Mouse (Mus musculus) kidney, postnatal 0 days (tissue): ENCODE measurements around the gene Dennd1b. TPM values are rescaled to one million over a fixed set of nuclear protein-coding genes. Genes with fewer than 3 reads are reported as not detected.

ENCODE experiments used
- ATAC-seq: fragments of 200-750 bp; cut with Nextera tagmentation; replicated peaks from 2 replicates; pipeline ENCODE4 v1.8.0; 2017; ENCODE audit warnings: low read depth, moderate number of reproducible peaks, moderate TSS enrichment, moderate library complexity; ENCODE audit not compliant: low FRiP score
- DNase-seq: peaks from one replicate; pipeline ENCODE4 v3.0.0-alpha.2; 2016; ENCODE audit warnings: low spot score
- H3K27ac ChIP-seq: fragments of 300-500 bp; sonication (generic); 2 replicates; pipeline ENCODE4 v1.5.1; 2014; ENCODE audit warnings: mild to moderate bottlenecking
- H3K27me3 ChIP-seq: fragments of 300-500 bp; sonication (generic); 2 replicates; pipeline ENCODE4 v1.6.1; 2014; ENCODE audit warnings: low read length, mixed read lengths; ENCODE audit not compliant: insufficient read depth
- H3K36me3 ChIP-seq: fragments of 300-500 bp; sonication (generic); 2 replicates; pipeline ENCODE4 v1.6.1; 2014; ENCODE audit warnings: low read length, mixed read lengths; ENCODE audit not compliant: insufficient read depth
- H3K4me1 ChIP-seq: fragments of 300-500 bp; sonication (generic); replicated peaks from 2 replicates; pipeline ENCODE4 v1.6.1; 2014; ENCODE audit warnings: antibody characterized with exemption, low read length, mixed read lengths; ENCODE audit not compliant: insufficient read depth
- H3K4me2 ChIP-seq: fragments of 300-500 bp; sonication (generic); 2 replicates; pipeline ENCODE4 v1.6.1; 2014; ENCODE audit warnings: mild to moderate bottlenecking, low read length, moderate library complexity, mixed read lengths
- H3K4me3 ChIP-seq: fragments of 300-500 bp; sonication (generic); replicated peaks from 2 replicates; pipeline ENCODE4 v1.5.1; 2014; ENCODE audit warnings: low read depth, low read length
- H3K9ac ChIP-seq: fragments of 300-500 bp; sonication (generic); 2 replicates; pipeline ENCODE4 v1.6.1; 2014; ENCODE audit warnings: low read depth, low read length
- H3K9me3 ChIP-seq: fragments of 300-500 bp; sonication (generic); replicated peaks from 2 replicates; pipeline ENCODE4 v1.6.1; 2016; ENCODE audit warnings: low read length, inconsistent platforms, mixed read lengths
- CTCF ChIP-seq: IDR thresholded peaks from 2 replicates; pipeline ENCODE4 v1.5.1; 2016; ENCODE audit warnings: antibody characterized with exemption, low read depth, mild to moderate bottlenecking, moderate library complexity
- WGBS: fragments of 180-500 bp; shearing (Covaris S2); extraction: QIAGEN DNeasy Blood & Tissue Kit; methylation state at CpG from one replicate; pipeline ENCODE4 v1.1.7; 2014; 5-methylcytosine and 5-hydroxymethylcytosine counted together
- polyA plus RNA-seq: library from polyadenylated mRNA; unstranded; fragments of >200 nt; fragmentation: Nextera tagmentation; extraction: Ambion mirVana; gene quantifications from 2 replicates; pipeline ENCODE4 v1.2.1, GENCODE M21; 2015

The Dennd1b gene
- polyA plus RNA-seq, 1 experiment from 2014 or later, result 12.8 TPM

- H3K4me3 ChIP-seq, result no peak overlapping the region
- DNase-seq (no peak), ATAC-seq (no peak)
- WGBS, result 64% methylated on average over 9 of the region's 9 CpGs
- no peaks in the 10 kb centered on the region for H3K27me3 ChIP-seq
- no peak for TF ChIP-seq CTCF
- no peak overlapping the region for H3K27ac ChIP-seq
- no peaks in the 10 kb centered on the region for H3K36me3 ChIP-seq
- H3K9ac ChIP-seq, result no peak overlapping the region
- no peaks in the 10 kb centered on the region for H3K9me3 ChIP-seq
- no peaks in the 10 kb centered on the region for H3K4me1 ChIP-seq
- no peak overlapping the region for H3K4me2 ChIP-seq
These were observed 37.6 kb downstream of the Dennd1b start for GRCm38 (mm10) chr1:139000675-139001379.

- no peaks in the 10 kb centered on the region for H3K27me3 ChIP-seq
- no peak overlapping the region for H3K9ac ChIP-seq
- 88% methylated on average over 2 of the region's 2 CpGs for WGBS
- no peak for DNase-seq
- H3K36me3 ChIP-seq, result no peaks in the 10 kb centered on the region
- no peaks in the 10 kb centered on the region for H3K9me3 ChIP-seq
- no peak overlapping the region for H3K4me2 ChIP-seq
- no peak for ATAC-seq
- no peak overlapping the region for H3K4me3 ChIP-seq
- TF ChIP-seq CTCF, result no peak
- no peak overlapping the region for H3K27ac ChIP-seq
- H3K4me1 ChIP-seq, result no peaks in the 10 kb centered on the region
These were observed 40.3 kb downstream of the Dennd1b start for GRCm38 (mm10) chr1:139003503-139003902.

GRCm38 (mm10) chr1:139006000-139006399 is 42.8 kb downstream of the Dennd1b start:
- H3K36me3 ChIP-seq, result no peaks in the 10 kb centered on the region
- H3K27me3 ChIP-seq, result no peaks in the 10 kb centered on the region
- H3K9ac ChIP-seq, result no peak overlapping the region
- ATAC-seq, result no peak
- no peak overlapping the region for H3K4me2 ChIP-seq
- 96% methylated on average over 1 of the region's 1 CpGs for WGBS
- no peak for TF ChIP-seq CTCF
- H3K4me3 ChIP-seq, result no peak overlapping the region
- DNase-seq, result no peak
- no peak overlapping the region for H3K27ac ChIP-seq
- no peaks in the 10 kb centered on the region for H3K4me1 ChIP-seq
- no peaks in the 10 kb centered on the region for H3K9me3 ChIP-seq

GRCm38 (mm10) chr1:139007475-139007874 is 44.2 kb downstream of the Dennd1b start:
- Histone ChIP-seq H3K4me1 (no peaks in the 10 kb centered on the region), H3K9me3 (no peaks in the 10 kb centered on the region), H3K27me3 (no peaks in the 10 kb centered on the region), H3K36me3 (no peaks in the 10 kb centered on the region), H3K4me2 (no peak overlapping the region), H3K27ac (no peak overlapping the region), H3K9ac (no peak overlapping the region), H3K4me3 (no peak overlapping the region)
- no peak for DNase-seq
- ATAC-seq, result no peak
- WGBS, result 87% methylated on average over 3 of the region's 3 CpGs
- TF ChIP-seq CTCF, result no peak

GRCm38 (mm10) chr1:139015118-139015788 is 52.0 kb downstream of the Dennd1b start:
- H3K9me3 ChIP-seq, result no peaks in the 10 kb centered on the region
- H3K4me3 ChIP-seq, result no peak overlapping the region
- ATAC-seq (no peak), DNase-seq (no peak)
- TF ChIP-seq CTCF, result no peak
- H3K9ac ChIP-seq, result no peak overlapping the region
- H3K27me3 ChIP-seq, result no peaks in the 10 kb centered on the region
- WGBS, result 88% methylated on average over 5 of the region's 5 CpGs
- H3K4me2 ChIP-seq, result no peak overlapping the region
- H3K27ac ChIP-seq, result no peak overlapping the region
- H3K36me3 ChIP-seq, result no peaks in the 10 kb centered on the region
- no peaks in the 10 kb centered on the region for H3K4me1 ChIP-seq

- no peak for TF ChIP-seq CTCF
- Histone ChIP-seq H3K27ac (no peak overlapping the region), H3K4me1 (no peaks in the 10 kb centered on the region), H3K27me3 (no peaks in the 10 kb centered on the region), H3K4me2 (no peak overlapping the region), H3K9ac (no peak overlapping the region), H3K36me3 (no peaks in the 10 kb centered on the region), H3K9me3 (no peaks in the 10 kb centered on the region), H3K4me3 (no peak overlapping the region)
- WGBS, result 70% methylated on average over 7 of the region's 7 CpGs
- ATAC-seq (no peak), DNase-seq (no peak)
These were observed 58.1 kb downstream of the Dennd1b start for GRCm38 (mm10) chr1:139021298-139021697.
